Mouse (Mus musculus) heart, embryonic 13.5 days (tissue): ENCODE measurements around the gene Ppp1r21. TPM values are rescaled to one million over a fixed set of nuclear protein-coding genes. Genes with fewer than 3 reads are reported as not detected.

ENCODE experiments used
- ATAC-seq: fragments of 200-750 bp; cut with Nextera tagmentation; 2 replicates; pipeline ENCODE4 v1.8.0; 2017; ENCODE audit warnings: moderate TSS enrichment; ENCODE audit not compliant: insufficient number of reproducible peaks, low FRiP score, low TSS enrichment; ENCODE audit errors: extremely low read depth
- H3K27ac ChIP-seq: fragments of 300-500 bp; sonication (generic); replicated peaks from 2 replicates; pipeline ENCODE4 v1.5.1; 2015; ENCODE audit warnings: moderate library complexity, mild to moderate bottlenecking, inconsistent platforms
- H3K27me3 ChIP-seq: fragments of 300-500 bp; sonication (generic); replicated peaks from 2 replicates; pipeline ENCODE4 v1.6.1; 2015; ENCODE audit warnings: mild to moderate bottlenecking, inconsistent platforms
- H3K36me3 ChIP-seq: fragments of 300-500 bp; sonication (generic); 2 replicates; pipeline ENCODE4 v1.6.1; 2015; ENCODE audit warnings: mild to moderate bottlenecking, inconsistent platforms
- H3K4me1 ChIP-seq: fragments of 300-500 bp; sonication (generic); 2 replicates; pipeline ENCODE4 v1.6.1; 2015; ENCODE audit warnings: inconsistent platforms
- H3K4me2 ChIP-seq: fragments of 300-500 bp; sonication (generic); 2 replicates; pipeline ENCODE4 v1.6.1; 2015; ENCODE audit warnings: inconsistent platforms, mild to moderate bottlenecking, moderate library complexity
- H3K4me3 ChIP-seq: fragments of 300-500 bp; sonication (generic); 2 replicates; pipeline ENCODE4 v1.5.1; 2015; ENCODE audit warnings: moderate library complexity, mild to moderate bottlenecking, inconsistent platforms
- H3K9ac ChIP-seq: fragments of 300-500 bp; sonication (generic); 2 replicates; pipeline ENCODE4 v1.6.1; 2015; ENCODE audit warnings: inconsistent platforms, mild to moderate bottlenecking, moderate library complexity
- H3K9me3 ChIP-seq: fragments of 300-500 bp; sonication (generic); 2 replicates; pipeline ENCODE4 v1.6.1; 2016; ENCODE audit warnings: inconsistent platforms
- WGBS: fragments of 180-500 bp; shearing (Covaris S2); methylation state at CpG from one replicate; pipeline ENCODE4 v1.1.7; 2015; ENCODE audit warnings: mixed read lengths; 5-methylcytosine and 5-hydroxymethylcytosine counted together
- polyA plus RNA-seq: library from polyadenylated mRNA; unstranded; fragments of >200 nt; fragmentation: Nextera tagmentation; extraction: Ambion mirVana; gene quantifications from 2 replicates; pipeline ENCODE4 v1.2.1, GENCODE M21; 2015

Ppp1r21 gene
- polyA plus RNA-seq, 1 experiment from 2014 or later: 13.5 TPM

GRCm38 (mm10) chr17:88629931-88630553, 100.1 kb downstream of the Ppp1r21 start:
- ATAC-seq: no peak
- H3K9ac ChIP-seq: peak overlapping the region; percentile 76
- peak overlapping the region; percentile 23; the same call in 1 of the 2 replicates for H3K4me3 ChIP-seq
- peaks cover 2% of the 10 kb centered on the region for H3K36me3 ChIP-seq
- H3K4me1 ChIP-seq: peaks cover 73% of the 10 kb centered on the region
- H3K27ac ChIP-seq: peak overlapping the region; percentile 94
- no peaks in the 10 kb centered on the region for H3K9me3 ChIP-seq
- H3K4me2 ChIP-seq: peak overlapping the region; percentile 60
- WGBS: 27% methylated on average over 11 of the region's 11 CpGs
- no peaks in the 10 kb centered on the region for H3K27me3 ChIP-seq

GRCm38 (mm10) chr17:88630554-88630948, 100.6 kb downstream of the Ppp1r21 start:
- H3K27ac ChIP-seq: peak overlapping the region; percentile 94
- peaks cover 8% of the 10 kb centered on the region for H3K36me3 ChIP-seq
- H3K9me3 ChIP-seq: no peaks in the 10 kb centered on the region
- ATAC-seq: no peak
- H3K4me3 ChIP-seq: no peak overlapping the region
- peak overlapping the region; percentile 76 for H3K9ac ChIP-seq
- H3K27me3 ChIP-seq: no peaks in the 10 kb centered on the region
- H3K4me2 ChIP-seq: peak overlapping the region; percentile 60
- peaks cover 68% of the 10 kb centered on the region for H3K4me1 ChIP-seq
- 63% methylated on average over 3 of the region's 3 CpGs for WGBS

- no peak overlapping the region for H3K27ac ChIP-seq
- no peak overlapping the region for H3K9ac ChIP-seq
- 72% methylated on average over 3 of the region's 3 CpGs for WGBS
- no peaks in the 10 kb centered on the region for H3K27me3 ChIP-seq
- H3K4me2 ChIP-seq: no peak overlapping the region
- H3K9me3 ChIP-seq: no peaks in the 10 kb centered on the region
- no peak for ATAC-seq
- no peak overlapping the region for H3K4me3 ChIP-seq
- H3K4me1 ChIP-seq: peaks cover 47% of the 10 kb centered on the region
- peaks cover 24% of the 10 kb centered on the region for H3K36me3 ChIP-seq
Measured at GRCm38 (mm10) chr17:88632631-88633030, 102.7 kb downstream of the Ppp1r21 start.

- Histone ChIP-seq H3K9me3 (no peaks in the 10 kb centered on the region), H3K4me1 (peaks cover 16% of the 10 kb centered on the region), H3K27ac (no peak overlapping the region), H3K9ac (no peak overlapping the region), H3K27me3 (no peaks in the 10 kb centered on the region), H3K4me2 (no peak overlapping the region), H3K36me3 (peaks cover 35% of the 10 kb centered on the region), H3K4me3 (no peak overlapping the region)
- WGBS: 75% methylated on average over 14 of the region's 14 CpGs
- ATAC-seq: no peak
Measured at GRCm38 (mm10) chr17:88636076-88636475, 106.2 kb downstream of the Ppp1r21 start.

- no peak overlapping the region for H3K9ac ChIP-seq
- peaks cover 35% of the 10 kb centered on the region for H3K36me3 ChIP-seq
- H3K27ac ChIP-seq: no peak overlapping the region
- H3K4me2 ChIP-seq: no peak overlapping the region
- H3K4me1 ChIP-seq: peaks cover 11% of the 10 kb centered on the region
- no peaks in the 10 kb centered on the region for H3K27me3 ChIP-seq
- ATAC-seq: no peak
- 56% methylated on average over 12 of the region's 12 CpGs for WGBS
- no peaks in the 10 kb centered on the region for H3K9me3 ChIP-seq
- no peak overlapping the region for H3K4me3 ChIP-seq
Measured at GRCm38 (mm10) chr17:88636587-88636986, 106.7 kb downstream of the Ppp1r21 start.

Other genes with a start within 250 kb of the Ppp1r21 start
- 8.2 and 9.0 TPM in 2 replicates for gene Foxn2, start 89.4 kb upstream of the Ppp1r21 start, polyA plus RNA-seq
- 6.4 and 6.5 TPM in 2 replicates for gene Ston1, start 67.6 kb downstream of the Ppp1r21 start, polyA plus RNA-seq
- not detected in 2 replicates for gene Gtf2a1l, start 138.5 kb downstream of the Ppp1r21 start, polyA plus RNA-seq